Mouse (Mus musculus) spleen, embryonic (tissue): ENCODE data around the gene Evi2b.

Experiments
- CTCF ChIA-PET: fragments of 350-600 bp; sonication (Branson Sonifier 250); formaldehyde crosslinking; loops from one replicate; lab custom pipeline; 2022; lab: Charles Lee

Evi2b gene

DNA sequence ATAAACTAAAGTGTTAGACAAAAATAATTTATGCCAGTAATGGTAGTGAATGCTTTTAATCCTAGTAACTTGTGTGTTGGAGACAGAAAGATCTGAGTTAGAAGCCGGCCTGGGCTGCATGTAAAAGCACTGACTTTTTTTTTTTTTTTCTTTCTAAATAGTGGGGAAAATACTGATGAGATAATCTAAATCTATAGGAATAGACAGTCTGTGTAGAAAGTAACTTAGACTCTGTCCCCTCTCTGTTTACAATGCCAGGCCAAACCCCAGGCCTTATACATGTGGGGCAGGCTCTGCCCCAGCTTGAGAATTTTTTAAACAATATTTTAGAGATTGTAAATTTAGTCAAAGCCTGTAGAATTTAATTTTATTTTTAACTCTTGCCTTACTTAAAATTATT lies 618 bp downstream of the Evi2b start:
- CTCF ChIA-PET = interaction anchor here (0.6 kb wide), 1 partner anchor 614 kb away, joined by 6 read pairs; no protein-coding TSS in a partner anchor

GRCm38 (mm10) chr11:79521930-79522329 lies 1.6 kb downstream of the Evi2b start:
- CTCF ChIA-PET = no interaction called here

DNA sequence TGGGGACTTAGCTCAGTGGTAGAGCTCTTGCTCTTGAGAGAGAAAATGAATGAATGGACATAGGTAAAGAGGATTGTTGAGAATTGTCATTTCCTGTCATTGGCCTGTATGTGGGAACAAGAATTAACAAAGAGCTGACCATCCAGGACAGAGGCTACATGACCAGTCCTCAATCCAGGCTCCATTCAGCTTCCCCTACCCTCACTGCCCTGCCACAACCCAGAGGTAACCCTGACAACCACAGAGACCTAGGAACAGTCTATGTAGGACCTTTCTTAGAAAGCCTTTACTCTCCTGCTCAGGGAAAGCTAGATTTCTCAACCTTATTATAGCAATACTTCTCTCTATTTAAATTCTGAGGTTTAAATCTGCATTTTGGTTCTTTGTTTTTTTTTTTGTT lies 2.8 kb downstream of the Evi2b start:
- CTCF ChIA-PET = no interaction called here

- CTCF ChIA-PET = no interaction called here
Measured at GRCm38 (mm10) chr11:79519878-79520291, 3.7 kb downstream of the Evi2b start.

DNA sequence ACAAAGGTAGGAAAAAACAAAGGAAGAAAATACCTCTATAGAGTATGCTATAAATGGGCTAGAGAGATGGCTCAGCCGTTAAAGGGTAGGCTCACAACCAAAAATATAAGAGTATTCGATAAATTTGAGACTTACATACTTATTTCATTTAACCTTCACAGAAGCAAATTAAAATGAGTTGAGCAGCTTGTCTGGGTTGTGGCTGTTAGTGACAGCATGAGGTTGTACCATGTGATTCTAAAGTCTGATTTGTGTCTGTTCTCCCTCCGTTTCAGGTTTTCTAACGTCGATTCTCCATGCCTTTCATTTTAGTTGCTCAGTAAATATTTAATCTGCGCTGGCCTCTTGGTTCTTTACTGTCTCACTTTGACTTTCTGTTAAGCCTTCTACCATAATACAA lies 4.3 kb downstream of the Evi2b start:
- CTCF ChIA-PET = no interaction called here

GRCm38 (mm10) chr11:79515798-79516197 lies 7.8 kb downstream of the Evi2b start:
- CTCF ChIA-PET = no interaction called here

- CTCF ChIA-PET = no interaction called here
Measured at GRCm38 (mm10) chr11:79515331-79515730, 8.2 kb downstream of the Evi2b start.

DNA sequence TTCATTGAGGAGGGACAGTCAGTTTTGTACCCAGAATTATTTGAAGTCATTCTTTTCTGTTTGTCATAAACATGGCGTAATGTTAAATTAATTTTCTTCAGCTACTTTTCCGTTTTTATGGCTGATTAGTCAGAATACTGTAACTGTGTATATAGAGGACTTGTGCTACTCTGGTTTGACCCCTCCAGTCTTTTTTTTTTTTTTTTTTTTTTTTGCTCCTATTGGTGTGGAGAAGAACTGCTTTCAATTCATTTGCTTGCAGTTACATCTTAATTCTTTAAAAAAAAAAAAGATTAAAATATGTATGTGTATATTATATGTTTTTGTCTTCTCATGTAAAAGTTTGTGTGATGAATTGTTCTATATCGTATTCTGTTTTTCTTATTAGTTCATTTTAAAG lies 11.6 kb downstream of the Evi2b start:
- CTCF ChIA-PET = no interaction called here

DNA sequence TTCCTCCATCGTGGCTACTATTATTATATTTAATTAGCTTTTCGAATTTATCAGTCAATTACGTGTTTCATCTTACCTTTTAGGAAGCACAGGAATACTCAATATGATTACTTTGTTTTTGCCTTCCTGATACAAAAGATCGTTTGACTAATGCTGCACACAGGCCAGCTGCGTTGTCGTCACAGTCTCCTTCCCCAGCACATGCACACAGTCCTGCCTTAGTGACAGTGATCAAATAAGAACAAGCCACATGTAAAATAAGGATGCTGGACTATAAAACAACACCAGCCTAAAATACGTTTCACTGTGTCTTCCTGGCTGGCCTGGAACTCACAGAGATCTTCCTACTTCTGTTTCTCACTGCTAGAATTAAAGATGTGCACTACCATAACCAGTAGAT lies 19.1 kb downstream of the Evi2b start:
- CTCF ChIA-PET = interaction anchor here (0.6 kb wide), 1 partner anchor 92 kb away, joined by 5 read pairs; no protein-coding TSS in a partner anchor

DNA sequence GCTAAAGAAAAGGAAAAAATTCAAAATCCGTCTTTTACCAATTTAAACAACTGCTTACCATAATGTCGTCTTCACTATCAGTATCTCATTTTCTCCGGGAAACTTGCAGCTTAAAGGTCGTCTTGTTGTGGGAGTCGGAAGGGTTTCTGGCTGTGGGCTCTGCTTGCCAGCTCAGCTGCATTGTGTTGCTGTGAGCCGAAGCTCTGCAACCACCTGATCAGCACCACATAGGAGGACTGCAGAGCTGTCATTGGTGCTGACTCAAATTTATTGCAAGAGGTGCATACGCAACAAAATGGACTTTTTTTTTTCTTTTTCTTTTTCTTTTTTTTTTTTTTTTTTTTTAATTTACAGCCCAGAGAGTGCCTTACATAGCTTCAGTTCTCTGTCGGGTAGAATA lies 19.7 kb downstream of the Evi2b start, which contains the start of gene Omg:
TSS of gene Omg (minus strand) at position 240 of the 400 bp plus-strand sequence.
- CTCF ChIA-PET = interaction anchor here (0.5 to 0.7 kb wide), 3 partner anchors 13 to 126 kb away, joined by 5 to 9 read pairs (median 5); partner anchors contain the start of gene Evi2b

DNA sequence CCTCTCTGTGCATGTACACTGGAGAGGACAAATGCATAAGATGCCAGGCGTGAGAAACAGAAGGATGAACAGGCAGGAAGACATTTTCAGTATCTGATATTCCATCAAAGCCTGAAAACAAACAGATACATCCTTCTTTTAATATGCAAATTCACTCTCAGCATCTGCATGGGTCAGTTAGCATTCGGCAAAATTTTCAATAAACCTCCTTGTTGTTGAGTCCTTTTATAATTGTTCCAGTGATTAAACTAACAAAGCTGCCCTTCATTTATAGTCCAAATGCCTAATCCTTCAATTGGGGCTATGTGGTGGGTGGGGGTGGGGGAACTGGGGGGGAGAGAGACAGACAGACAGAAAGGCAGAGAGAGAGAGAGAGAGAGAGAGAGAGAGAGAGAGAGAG lies 20.6 kb downstream of the Evi2b start:
- CTCF ChIA-PET = no interaction called here

GRCm38 (mm10) chr11:79494976-79495800 lies 28.4 kb downstream of the Evi2b start:
- CTCF ChIA-PET = no interaction called here

GRCm38 (mm10) chr11:79484721-79485120 lies 38.8 kb downstream of the Evi2b start:
- CTCF ChIA-PET = no interaction called here

DNA sequence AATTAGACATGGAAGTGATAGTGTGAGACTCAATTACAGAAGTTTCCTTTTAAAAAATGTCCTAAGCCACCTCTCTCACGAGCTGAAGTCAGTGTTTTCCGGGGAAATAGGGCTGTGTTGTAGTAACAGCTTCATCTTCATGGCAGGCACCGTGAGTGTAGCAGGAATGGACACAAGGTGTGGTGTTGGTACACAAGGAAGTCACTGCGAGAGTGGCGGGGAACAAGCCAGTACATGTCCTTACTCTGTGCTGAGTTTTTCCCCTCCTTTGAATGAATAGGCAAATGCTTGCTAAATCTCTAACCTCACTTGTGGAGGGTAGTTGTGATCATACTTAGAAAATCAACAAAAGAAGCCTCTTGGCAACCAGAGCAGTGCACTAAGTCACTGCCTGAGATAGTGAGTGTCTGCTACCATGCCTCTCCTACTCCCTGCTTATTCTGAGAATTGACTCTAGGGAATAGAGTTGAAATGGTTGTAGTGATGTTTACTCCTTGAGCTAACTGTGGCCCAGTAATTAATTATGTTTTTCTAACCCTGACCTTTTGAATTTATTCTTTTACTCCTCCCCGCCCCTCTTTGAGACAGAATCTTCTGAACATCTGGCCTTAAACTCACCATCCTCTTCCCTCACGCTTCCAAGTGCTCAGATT lies 39.6 kb downstream of the Evi2b start:
- CTCF ChIA-PET = no interaction called here

DNA sequence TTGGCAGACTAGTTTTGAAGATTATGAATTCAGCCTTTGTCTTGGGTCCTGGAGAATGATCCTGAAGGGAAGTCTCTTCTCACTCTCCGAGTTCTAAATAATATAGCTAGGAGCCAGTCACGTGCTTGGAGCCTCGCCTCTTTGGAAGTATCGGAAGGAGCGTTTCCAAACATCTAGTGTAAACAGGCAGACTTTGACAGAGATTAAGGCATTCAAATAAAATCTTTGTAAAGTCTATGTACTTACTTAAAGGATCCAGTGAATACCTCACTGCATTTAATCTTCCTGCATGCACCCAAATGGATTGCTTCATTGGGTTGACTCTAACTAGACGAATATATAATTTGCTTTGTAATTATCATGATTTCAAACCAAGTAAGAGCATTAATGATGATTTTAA lies 40.2 kb downstream of the Evi2b start:
- CTCF ChIA-PET = no interaction called here

DNA sequence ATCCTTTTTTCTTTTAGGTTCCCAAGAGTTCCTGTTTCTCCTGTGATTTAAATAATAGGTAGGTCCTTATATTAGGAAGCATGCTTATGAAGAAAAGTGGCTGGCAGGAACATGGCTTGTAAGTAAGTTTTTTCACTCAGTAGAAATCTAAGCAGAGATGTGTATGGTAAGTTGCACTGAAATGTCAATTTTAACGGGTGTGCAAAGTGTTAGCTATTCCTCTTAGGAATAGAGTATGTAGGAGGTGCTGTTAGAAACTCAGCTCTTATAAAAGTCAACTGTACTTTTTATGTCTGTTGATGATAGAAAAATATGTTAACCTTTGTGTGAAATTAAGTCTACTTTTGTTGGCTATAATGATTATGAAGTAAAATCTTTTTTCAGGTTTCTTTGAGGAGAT lies 55.5 kb downstream of the Evi2b start:
- CTCF ChIA-PET = no interaction called here
